Mouse (Mus musculus): Measurements from ENCODE around the gene Tarm1. TPM values are rescaled to one million over a fixed set of nuclear protein-coding genes. Genes with fewer than 3 reads are reported as not detected.

Gene Tarm1
- 0.13 TPM in 1 of 2 replicates, not detected in the other for polyA plus RNA-seq (2021; fragmentation: Nextera tagmentation)
- long read RNA-seq, experiment 1, result 0 reads
- long read RNA-seq, experiment 2, result 0 reads

DNA sequence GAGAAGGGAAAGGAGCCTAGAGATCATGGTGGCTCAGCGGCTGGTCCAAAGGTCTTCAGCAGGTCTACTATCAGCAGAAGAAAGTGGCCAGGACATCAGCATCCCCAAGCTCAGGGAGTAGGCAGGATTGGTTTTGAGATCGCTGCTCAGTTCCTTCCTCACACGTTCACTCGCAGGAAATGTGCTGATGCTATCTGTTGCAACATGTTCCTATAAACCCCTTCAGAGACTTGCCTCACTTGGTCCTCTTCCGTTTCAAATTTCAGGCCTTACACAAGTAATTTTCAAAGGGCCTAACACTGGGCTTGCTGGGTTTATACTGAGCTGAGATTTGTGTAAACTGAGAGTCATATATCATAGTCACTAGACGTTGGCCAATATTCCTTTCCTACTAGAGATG lies at the start of gene Tarm1:
Tarm1 (minus strand) TSS at position 186 of the 400 bp plus-strand sequence.

Other genes with a start within 250 kb of the Tarm1 start
- 38.8 and 45.1 TPM in 2 replicates for gene Myadm, start 213.5 kb downstream of the Tarm1 start, polyA plus RNA-seq (2021; fragmentation: Nextera tagmentation)
- gene Prkcg, start 213.4 kb downstream of the Tarm1 start, polyA plus RNA-seq (2021; fragmentation: Nextera tagmentation), result 249 and 307 TPM in 2 replicates
- 5.6 and 7.9 TPM in 2 replicates for gene Cacng7, start 169.7 kb downstream of the Tarm1 start, polyA plus RNA-seq (2021; fragmentation: Nextera tagmentation)
- 32.7 and 32.8 TPM in 2 replicates for gene Cacng8, start 111.9 kb downstream of the Tarm1 start, polyA plus RNA-seq (2021; fragmentation: Nextera tagmentation)
- 1.1 and 1.6 TPM in 2 replicates for gene Cacng6, start 78.4 kb downstream of the Tarm1 start, polyA plus RNA-seq (2021; fragmentation: Nextera tagmentation)
- 0.24 and 0.25 TPM in 2 replicates for gene Oscar, start 113.5 kb upstream of the Tarm1 start, polyA plus RNA-seq (2021; fragmentation: Nextera tagmentation)
- 1,754 and 1,945 TPM in 2 replicates for gene Ndufa3, start 114.7 kb upstream of the Tarm1 start, polyA plus RNA-seq (2021; fragmentation: Nextera tagmentation)
- 39.0 and 39.3 TPM in 2 replicates for gene Tfpt, start 127.3 kb upstream of the Tarm1 start, polyA plus RNA-seq (2021; fragmentation: Nextera tagmentation)
- gene Prpf31, start 127.4 kb upstream of the Tarm1 start, polyA plus RNA-seq (2021; fragmentation: Nextera tagmentation), result 53.8 and 55.5 TPM in 2 replicates
- gene Cnot3, start 142.6 kb upstream of the Tarm1 start, polyA plus RNA-seq (2021; fragmentation: Nextera tagmentation), result 18.2 and 22.9 TPM in 2 replicates
- 5.0 and 5.5 TPM in 2 replicates for gene Leng1, start 163.2 kb upstream of the Tarm1 start, polyA plus RNA-seq (2021; fragmentation: Nextera tagmentation)
- 0.29 and 0.54 TPM in 2 replicates for gene Tmc4, start 174.9 kb upstream of the Tarm1 start, polyA plus RNA-seq (2021; fragmentation: Nextera tagmentation)
- 141 and 142 TPM in 2 replicates for gene Tsen34, start 190.2 kb upstream of the Tarm1 start, polyA plus RNA-seq (2021; fragmentation: Nextera tagmentation)
- 82.6 and 97.6 TPM in 2 replicates for gene Mboat7, start 190.9 kb upstream of the Tarm1 start, polyA plus RNA-seq (2021; fragmentation: Nextera tagmentation)
- 1,376 and 1,434 TPM in 2 replicates for gene Rps9, start 201.4 kb upstream of the Tarm1 start, polyA plus RNA-seq (2021; fragmentation: Nextera tagmentation)
- 0.11 and 0.23 TPM in 2 replicates for gene Pirb, start 217.8 kb upstream of the Tarm1 start, polyA plus RNA-seq (2021; fragmentation: Nextera tagmentation)